Mouse (Mus musculus) cerebellum, postnatal 10 days (tissue): ENCODE measurements around the gene Zfp472.
A peak's percentile ranks its signal among the peaks of the same experiment; 100 is the strongest.

Experiments
- DNase-seq, 2 experiments: peaks; one replicate each; pipeline ENCODE4 v3.0.0; 2021; ENCODE audit warnings: mixed read lengths in 2 of 2

Zfp472 gene

DNA sequence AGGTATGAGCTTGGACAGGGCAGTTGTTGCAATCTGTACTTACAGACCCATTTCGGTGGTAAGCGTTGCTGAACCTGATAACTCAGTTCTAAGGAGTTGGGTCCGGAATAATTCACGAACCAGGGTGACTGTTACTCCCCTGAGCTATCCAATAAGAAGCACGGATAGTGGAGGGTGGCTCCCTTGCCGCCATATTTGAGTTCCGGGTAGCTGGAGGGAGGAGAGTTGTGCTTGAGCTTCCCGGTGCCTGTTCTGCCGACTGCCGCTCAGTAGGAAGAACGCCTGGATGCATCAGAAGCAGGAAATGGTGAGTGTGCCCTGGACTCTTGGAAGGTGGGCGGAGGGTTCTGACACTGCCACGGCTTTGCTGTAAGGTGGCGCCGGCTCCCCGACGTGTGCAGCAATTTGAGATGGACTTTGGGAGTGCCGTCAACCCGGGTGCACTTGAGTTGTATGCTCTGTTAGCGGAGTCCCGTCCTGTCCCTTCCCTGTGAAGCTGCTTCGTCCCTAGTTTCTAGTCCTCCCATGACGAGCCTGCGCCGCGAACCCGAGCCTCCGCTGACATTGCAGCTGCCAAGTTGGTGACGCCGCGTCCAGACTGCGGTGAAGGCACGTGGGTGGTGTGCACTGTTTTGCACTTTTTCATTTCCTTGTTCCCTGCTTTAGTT lies at the start of gene Zfp472:
TSS of gene Zfp472 (plus strand) at position 192 of the 668 bp plus-strand sequence.
- peak; percentile 94 to 95 for DNase-seq

DNA sequence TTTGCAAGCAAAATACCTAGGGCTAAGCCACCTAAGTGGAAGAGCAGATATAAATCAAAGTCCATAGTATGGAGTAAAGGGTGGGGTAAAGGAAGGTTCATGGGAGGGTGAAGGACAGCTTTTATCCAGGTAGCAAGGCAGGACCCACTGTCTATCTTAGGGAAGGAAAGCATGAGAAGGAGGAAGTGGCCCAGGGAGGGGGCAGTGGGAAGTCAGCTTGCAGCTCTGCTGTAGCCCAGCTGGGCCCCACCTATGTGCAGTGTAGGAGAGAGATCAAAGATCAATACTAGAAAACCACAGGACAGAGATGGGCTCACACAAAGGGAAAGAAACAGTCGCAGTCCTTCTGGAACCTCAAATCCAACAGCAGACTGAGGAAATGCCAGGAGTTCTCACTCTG lies 49.5 kb upstream of the Zfp472 start:
- no peak for DNase-seq

GRCm38 (mm10) chr17:32917131-32917530 lies 48.5 kb upstream of the Zfp472 start, which contains the start of gene Cyp4f14:
TSS of gene Cyp4f14 (minus strand) at chr17:32917342.
- DNase-seq, result peak; percentile 79 to 84

GRCm38 (mm10) chr17:32919123-32919522 lies 46.5 kb upstream of the Zfp472 start:
- no peak for DNase-seq

DNA sequence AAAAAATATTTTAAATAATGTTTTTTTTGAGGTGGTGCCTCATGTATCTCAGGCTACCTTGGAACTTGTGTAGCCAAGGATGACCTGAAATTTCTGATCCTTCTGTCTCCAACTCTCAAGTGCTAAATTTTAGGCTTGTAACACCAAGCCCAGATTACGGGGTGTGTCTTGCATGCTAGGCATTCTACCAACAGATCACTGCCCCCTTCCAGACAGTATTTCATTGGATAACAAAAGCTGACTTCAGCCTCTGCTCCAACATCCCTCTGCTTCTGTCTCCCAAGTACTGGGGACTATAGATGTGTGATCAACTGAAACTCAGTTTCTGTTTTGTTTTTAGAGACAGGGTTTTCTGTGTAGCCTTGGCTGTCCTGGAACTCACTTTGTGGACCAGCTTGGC lies 41.9 kb upstream of the Zfp472 start:
- DNase-seq, result no peak

- peak; percentile 81 to 82 for DNase-seq
These were observed 40.8 kb upstream of the Zfp472 start for GRCm38 (mm10) chr17:32924658-32925312.

DNA sequence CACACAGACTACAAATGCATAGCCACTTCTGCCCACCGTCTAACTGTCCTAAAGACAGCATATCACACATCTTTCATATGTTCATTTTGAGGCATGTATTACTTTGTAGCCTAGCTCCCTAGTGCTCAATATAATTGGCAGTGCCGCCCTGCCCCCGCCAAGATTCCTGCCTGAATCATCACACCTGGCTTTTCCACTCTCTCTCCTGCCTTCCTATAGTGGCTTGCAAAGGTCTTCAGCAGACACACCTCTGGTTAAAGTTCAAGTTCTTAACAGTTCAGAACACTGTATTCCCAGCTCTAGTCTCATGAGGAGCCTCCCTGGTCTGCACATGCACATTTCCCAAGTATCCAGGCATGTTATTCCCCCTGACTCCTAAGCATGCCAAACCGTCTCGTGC lies 37.8 kb upstream of the Zfp472 start:
- no peak for DNase-seq

GRCm38 (mm10) chr17:32939831-32940230 lies 25.8 kb upstream of the Zfp472 start:
- no peak for DNase-seq

DNA sequence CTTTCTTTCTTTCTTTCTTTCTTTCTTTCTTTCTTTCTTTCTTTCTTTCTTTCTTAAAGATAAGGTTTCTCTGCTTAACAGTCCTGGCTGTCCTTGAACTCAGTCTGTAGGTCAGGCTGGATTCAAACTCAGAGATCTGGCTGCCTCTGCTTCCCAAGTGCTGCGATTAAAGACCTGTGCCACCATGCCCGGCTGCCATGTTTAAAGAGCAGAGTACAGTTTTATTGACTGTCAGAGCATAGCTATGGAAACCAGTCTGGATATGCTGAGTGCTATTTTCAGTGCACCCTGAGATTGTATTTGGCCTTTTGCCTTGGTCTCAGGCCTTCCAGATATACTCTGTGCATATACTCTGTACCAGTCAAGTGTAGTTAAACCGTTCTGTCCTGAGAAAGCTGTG lies 22.0 kb upstream of the Zfp472 start:
- no peak for DNase-seq

GRCm38 (mm10) chr17:32944402-32945035 lies 21.1 kb upstream of the Zfp472 start:
- DNase-seq, result no peak

DNA sequence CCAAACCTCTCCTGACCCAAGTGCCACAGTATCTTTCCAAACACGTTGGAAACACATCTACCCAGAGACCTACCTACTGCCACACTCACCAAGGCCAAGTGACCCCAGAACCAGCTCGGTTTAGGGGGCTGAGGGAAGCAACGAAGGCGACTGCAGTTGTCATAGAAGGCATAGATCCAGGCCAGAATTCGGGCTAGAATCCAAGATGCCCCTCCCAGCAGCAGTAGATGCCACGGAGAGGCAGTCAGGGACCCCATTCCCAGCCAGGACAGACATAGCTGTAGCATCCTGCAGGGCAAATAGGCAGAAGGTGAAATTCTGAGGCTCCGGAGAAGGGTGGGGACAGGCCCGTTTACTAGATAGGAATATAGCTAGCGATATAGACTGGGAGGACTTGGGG lies 18.9 kb upstream of the Zfp472 start:
- DNase-seq, result peak; percentile 26 to 39

DNA sequence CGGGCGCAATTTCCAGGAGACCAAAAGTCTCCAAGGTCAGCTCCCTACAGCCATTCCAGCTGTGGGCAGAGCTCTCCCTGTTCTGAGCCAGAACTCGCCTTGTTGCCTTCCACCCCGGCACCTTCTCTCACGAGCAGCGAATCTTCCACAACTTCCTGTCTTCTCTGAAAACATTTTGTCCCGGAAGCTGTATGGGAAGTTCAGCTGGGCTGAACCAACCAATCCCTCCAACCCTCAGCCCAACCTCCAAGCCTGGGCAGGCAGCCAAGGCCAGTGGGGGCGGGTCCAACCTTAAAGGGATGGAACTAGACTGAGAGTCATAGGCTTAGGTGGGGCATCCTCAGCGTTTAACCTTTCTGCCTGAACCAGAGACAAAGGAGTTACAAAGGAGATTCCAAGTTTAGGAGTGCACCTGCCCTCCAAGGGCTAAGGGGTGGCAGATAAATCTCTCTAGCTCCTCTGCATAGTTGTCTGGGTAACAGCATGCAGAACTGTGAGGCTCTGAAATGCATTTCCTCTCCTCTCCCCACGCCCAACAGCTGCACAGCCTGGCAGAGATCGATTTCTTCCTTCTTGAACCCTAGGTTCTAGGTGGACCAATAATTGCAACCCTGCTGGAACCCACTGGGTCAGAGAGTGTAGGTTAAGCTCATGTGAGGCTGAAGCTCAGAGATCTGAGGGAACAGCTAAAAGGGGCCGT lies 18.2 kb upstream of the Zfp472 start, which contains the start of gene Cyp4f13:
TSS of gene Cyp4f13 (minus strand) at position 188 of the 700 bp plus-strand sequence.
- peak; percentile 99 to 100 for DNase-seq

- DNase-seq, result no peak
These were observed 15.5 kb upstream of the Zfp472 start for GRCm38 (mm10) chr17:32950136-32950535.

DNA sequence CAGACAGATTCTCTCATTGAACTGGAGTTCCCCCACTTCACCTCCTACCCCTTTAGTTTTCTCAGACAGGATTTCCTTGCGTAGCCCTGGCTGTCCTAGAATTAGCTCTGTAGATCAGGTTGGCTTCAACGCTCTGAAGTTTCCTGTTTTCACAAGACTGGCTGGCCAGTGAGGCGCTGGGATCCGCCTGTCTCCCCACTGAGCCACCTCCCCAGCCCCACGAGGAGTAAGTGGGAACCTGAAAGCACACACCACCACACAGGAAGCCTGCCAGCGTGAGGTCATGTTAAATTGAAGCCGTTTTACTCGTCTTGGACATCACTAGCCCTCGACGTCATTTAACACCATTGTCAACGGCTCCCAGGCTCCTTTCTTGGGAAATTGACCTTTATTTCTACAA lies 14.6 kb upstream of the Zfp472 start:
- DNase-seq, result no peak

- DNase-seq, result peak; percentile 93 to 95
These were observed 14.2 kb upstream of the Zfp472 start for GRCm38 (mm10) chr17:32951441-32951840.

GRCm38 (mm10) chr17:32965253-32965622 lies 376 bp upstream of the Zfp472 start:
- DNase-seq, result peak; percentile 40 to 60

DNA sequence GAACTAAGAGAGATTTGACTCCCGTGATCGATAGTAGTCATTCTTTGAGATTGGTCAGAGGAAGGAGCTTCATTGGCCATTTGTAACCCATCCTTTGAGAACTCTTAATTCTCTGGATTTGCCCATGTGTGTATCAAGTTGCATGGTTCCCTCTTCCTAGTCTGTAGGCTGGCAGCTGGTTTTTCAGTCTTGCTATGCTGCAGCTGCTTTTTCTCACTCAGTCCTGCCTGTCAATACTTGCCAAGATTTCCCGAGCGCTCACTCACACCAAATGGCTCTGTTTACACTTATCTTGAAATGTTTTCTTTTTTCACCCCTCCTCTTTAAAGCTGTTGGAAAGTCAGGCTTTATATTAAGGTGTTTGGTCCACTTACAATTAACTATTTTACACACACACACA lies 15.7 kb downstream of the Zfp472 start:
- DNase-seq, result no peak

DNA sequence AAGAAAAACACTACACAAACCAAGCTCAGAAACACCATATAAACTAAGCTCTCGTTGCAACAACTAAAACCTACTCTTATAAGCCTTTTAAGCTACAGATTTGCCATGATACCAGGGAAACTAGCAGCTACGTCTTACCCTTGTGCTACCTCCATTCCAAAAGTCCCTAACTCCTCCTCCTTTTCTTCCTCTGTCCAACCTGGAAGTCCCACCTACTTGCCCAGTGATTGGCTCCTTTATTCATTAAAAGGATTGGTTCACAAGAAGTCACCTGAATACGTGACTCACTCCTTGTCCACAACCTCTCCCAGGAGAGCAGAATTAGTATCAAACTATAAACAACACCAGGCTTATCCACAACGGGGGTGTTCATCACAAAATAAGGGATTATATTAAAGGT lies 20.7 kb downstream of the Zfp472 start:
- no peak for DNase-seq

DNA sequence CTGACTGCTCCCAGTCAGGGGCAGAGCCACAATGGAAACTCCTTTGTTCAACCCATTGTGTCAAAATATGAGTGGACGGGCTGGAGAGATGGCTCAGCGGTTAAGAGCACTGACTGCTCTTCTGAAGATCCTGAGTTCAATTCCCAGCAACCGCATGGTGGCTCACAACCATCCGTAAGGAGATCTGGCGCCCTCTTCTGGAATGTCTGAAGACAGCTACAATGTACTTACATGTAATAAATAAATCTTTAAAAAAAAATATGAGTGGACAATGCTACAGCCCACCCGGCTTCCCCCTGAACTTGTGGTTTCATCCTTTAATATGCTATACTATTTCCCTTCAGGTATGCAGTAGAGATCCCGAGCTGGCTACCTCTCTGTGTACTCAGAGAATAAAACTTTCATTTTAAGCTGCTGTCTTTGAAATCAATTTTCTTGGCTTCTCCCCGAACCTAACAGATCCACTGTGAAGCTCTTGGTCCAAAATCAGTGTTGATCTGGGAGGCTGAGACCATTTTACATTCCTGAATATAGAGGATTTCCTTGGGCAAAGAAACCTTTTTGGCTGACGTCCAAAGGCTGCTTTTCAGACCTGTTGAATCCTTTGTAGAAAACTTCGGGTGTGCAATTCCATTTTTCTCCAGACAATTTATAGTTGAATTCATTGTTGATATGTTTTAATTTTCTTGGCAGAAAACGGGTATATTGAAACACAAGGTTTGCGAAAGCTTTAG lies 26.5 kb downstream of the Zfp472 start:
- peak; percentile 42 to 61 for DNase-seq

DNA sequence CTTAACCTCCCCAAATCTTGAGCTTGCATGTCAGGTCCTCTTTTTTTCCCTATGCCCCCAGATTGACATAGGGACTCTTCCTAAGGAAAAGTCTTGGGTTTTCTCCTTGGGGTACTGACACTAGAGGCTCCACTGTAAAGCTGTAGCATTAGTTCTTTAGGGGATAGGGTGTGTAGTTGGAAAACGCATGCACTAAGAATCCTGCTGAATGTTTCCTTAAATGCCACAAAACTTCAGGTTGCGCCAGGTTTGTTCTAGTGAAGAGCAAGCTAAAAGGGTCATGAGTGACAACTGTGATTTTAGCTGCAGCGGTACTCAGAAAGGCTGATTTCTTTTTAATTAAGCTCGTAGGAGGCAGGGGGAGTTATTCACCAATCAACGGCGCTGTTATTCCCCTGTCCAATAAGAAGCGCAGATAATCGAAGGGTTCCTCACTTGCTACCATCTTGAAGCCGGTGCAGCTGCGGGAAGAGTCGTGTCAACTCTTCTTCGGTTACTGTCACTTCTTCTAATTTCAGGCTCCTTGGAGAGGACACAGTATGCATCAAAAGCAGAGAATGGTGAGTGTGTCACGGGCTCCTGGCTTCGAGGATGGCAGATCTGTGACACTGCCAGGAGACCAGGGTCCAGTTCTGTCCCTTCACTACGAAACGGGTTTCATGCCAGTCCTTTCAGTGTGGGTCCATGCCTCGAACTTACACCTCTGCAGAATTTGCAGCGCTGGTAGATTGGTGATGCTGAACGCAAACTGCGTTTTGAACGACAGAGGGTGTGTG lies 27.3 kb downstream of the Zfp472 start, which contains the start of gene Zfp952:
TSS of gene Zfp952 (plus strand) at position 431 of the 776 bp plus-strand sequence.
- DNase-seq, result peak; percentile 89 to 90

DNA sequence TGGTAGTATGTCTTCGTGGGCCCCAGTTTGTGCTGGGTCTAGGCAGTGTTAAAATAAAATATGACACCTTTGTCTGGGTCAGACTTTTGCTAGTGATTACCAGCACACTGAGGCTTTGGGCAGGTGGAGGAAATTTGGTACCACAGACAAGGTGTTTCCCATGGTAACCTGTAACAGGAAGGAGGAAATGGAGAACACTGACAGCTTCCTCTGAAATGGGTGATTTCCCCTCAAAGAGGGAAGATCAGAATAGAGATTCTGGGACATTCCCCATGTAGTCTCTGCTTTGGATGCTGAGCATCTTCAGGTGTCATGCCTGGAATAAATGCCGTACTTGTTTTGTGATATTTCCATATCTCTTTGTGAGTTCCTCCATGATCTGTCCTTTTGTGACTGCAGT lies 32.9 kb downstream of the Zfp472 start:
- DNase-seq, result no peak

DNA sequence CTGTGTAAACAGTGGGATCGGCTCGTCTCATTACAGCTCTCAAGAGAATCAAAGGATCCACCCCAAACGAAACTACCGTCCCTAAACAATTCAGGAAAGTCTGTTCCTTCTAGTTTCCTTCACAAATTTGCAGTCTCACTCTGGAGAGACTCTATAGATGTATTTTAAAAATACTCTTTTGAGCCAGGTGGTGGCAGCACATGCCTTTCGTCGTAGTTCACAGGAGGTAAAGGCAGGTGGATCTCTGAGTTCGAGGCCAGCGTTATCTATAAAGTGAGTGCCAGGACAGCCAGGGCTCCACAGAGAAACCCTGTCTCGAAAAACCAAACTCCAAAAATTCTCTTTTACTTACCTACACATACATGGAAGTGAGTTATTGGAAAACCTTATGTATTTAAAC lies 42.7 kb downstream of the Zfp472 start:
- no peak for DNase-seq
